Mouse (Mus musculus) CD4-positive helper T cell, adult 2 months (primary cell): ENCODE measurements around the gene Akr1b7.
"Not testable (repeated sequence)": the region's sequence is repeated elsewhere in the genome, so short reads cannot be mapped to it uniquely, and the experiment has no call there.

Experiments
- DNase-seq: peaks from one replicate; pipeline ENCODE4 v3.0.0-alpha.2; 2012; ENCODE audit warnings: low read depth, missing footprints, low spot score

Akr1b7 gene

DNA sequence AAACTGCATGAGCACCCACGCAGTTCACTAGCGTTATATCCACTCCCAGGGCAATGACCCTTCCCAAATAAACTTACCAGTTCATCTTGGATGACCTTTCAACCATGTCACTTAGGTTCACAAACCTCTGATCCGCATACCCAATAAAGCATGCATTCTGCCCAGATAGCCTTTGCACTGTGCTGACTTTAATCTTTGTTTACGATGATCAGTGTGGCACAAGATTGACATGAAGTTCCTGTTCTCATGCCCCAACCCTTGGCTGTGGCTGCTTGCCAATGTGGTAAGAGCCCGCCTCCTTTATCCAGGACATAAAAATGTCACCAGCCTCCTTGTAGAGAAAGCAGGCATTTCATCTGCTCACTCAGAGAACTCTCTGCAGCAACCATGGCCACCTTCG lies at the start of gene Akr1b7:
Gene Akr1b7, plus strand, starts transcription at position 312 of the 400 bp plus-strand sequence.
- DNase-seq, result no peak

DNA sequence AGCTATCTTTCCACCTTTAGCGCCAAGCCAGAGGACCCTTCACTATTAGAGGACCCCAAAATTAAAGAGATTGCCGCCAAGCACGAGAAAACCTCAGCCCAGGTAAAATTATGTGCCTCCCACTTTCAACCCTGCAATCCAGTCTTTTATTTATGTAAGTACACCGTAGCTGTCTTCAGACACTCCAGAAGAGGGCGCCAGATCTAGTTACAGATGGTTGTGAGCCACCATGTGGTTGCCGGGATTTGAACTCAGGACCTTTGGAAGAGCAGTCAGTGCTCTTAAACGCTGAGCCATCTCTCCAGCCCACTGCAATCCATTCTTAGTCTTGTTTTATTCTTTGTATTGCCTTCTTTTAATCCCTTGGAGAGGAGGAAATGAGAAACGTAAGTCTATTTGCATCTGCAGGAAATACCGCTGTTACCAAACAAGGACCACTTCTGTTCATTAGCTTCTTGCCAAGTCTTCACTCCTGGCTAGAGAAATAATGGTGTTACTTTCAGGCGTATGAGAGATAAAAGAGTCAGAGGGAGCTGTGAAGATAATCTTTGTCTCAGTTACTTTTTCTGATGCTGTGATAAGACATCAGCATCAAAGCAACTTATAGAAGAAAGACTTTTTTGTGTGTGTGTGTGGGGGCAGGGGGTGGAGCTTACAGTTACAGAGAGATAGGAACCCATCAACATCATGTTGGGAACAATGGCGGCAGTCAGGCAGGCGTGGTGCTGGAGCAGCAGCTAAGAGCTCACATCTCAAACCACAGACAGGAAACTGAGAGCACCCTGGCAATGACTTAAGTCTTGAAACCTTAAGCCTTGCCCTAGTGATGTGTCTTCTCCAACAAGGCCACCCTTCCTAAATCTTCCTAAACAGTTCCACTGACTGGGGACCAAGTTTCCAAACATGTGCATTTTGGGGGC lies 47.7 kb upstream of the Akr1b7 start:
- peak; percentile 65 for DNase-seq

DNA sequence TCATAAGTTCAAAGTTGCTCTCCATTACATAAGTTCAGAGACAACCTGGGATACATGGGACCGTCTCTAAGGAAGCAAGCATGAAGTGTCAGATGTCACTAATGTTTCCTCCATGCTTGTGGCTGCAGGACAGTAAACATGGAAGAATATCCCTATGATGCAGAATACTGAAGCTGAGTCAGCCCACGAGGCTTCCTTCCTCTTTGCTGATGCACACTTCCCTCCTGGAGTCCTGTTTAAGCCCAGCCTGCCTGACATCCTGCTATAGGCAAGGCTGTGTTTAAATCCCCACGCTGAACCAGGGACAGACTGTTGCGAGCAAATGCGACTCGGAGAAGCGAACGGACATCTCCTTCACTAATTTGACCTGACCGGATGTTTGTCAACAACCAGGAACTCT lies 44.1 kb upstream of the Akr1b7 start:
- DNase-seq, result no peak

DNA sequence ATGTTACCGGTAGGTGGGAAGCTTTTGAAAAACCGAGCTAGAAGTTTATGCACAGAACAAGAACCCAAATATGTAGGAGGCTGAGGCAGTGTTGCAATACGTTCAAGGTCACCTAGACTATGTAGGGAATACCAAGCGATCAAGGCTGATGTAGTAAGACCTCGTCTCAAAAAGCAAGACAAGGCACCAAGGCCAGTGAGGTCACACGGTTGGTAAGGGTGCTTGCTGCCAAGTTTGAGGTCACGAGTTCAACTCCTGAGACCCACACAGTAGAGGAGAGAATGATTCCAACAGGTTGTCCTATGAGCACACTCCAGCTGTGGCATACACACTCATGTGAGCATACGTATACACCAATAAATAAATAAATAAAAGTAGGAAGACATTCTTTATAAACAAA lies 42.1 kb upstream of the Akr1b7 start:
- DNase-seq, result no peak

DNA sequence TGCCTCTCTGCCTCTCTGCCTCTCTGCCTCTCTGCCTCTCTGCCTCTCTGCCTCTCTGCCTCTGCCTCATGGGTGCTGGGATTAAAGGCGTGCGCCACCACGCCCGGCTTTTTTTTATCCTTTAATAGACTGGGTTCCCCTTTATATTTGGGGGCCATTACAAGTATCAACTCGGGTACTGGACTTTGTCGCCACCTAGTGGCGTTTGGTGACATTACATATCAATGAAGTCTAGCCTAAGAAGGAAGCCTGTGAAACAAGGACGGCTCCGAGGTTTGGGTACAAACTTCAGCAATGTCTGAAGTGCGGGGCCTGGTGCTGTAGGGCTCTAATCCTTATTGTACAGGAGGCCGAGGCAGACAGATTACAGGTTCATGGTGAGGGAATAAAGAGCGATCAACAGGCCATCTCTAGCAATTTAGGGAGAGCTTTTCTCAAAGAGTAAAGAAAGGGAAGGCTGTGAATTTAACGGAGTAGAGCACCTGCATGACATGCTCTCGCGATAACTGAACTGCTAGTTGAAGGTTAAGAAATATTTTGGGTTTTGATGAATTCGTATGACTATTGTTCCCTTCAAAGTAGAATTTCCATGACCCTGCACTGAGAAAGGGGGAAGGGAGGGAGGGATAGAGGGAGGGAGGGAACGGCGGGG lies 40.3 kb upstream of the Akr1b7 start:
- DNase-seq, result peak; percentile 84

DNA sequence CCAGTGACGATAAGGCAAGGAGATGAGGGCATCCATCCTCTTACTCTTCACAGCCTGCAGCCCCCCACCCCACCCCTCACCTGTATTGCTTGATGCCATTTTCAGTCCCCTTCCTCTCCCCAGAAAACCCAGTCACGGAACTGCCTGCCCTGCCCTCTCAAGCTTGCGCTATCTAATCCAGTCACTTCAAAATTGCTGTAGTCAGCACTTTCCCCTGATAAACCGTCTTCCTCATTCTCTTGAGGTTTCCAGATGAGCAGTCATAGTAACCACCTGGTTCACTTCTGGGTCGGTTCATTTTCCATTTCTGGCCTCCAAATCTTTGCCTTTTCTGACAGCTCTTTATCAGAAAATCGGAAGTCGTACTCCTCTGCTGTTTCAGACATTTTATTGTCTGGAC lies 38.3 kb upstream of the Akr1b7 start:
- peak; percentile 21 for DNase-seq

DNA sequence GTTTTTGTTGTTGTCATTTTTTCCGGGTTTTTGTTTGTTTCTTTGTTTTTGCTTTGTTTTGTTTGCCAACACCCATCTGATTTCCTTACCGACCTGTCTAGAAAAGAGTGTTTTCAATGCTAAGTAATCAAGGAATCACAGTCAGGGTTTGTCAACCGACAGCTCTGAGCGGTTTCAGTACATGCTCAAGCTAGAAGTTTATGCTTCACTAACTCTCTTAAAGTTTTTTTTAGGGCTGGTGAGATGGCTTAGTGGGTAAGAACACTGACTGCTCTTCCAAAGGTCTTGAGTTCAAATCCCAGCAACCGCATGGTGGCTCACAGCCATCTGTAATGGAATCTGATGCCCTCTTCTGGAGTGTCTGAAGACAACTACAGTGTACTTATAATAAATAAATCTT lies 36.2 kb upstream of the Akr1b7 start:
- not testable (repeated sequence) for DNase-seq

DNA sequence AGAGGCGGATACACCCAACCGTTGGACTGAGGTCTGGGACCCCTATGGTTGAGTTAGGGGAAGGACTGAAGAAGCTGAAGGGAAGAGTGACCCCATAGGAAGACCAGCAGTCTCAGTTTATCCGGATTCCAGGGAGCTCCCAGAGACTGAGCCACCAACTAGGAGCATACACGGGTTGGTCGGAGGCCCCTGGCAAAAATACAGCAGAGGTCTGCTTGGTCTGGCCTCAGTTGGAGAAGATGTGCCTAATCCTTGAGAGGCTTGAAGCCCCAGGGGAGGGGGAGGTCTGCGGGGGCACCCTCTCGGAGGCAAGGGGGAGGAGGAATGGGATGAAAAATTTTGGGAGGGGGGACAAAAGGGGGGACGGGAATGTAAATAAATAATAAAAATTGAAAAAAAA lies 28.7 kb upstream of the Akr1b7 start:
- DNase-seq, result no peak

DNA sequence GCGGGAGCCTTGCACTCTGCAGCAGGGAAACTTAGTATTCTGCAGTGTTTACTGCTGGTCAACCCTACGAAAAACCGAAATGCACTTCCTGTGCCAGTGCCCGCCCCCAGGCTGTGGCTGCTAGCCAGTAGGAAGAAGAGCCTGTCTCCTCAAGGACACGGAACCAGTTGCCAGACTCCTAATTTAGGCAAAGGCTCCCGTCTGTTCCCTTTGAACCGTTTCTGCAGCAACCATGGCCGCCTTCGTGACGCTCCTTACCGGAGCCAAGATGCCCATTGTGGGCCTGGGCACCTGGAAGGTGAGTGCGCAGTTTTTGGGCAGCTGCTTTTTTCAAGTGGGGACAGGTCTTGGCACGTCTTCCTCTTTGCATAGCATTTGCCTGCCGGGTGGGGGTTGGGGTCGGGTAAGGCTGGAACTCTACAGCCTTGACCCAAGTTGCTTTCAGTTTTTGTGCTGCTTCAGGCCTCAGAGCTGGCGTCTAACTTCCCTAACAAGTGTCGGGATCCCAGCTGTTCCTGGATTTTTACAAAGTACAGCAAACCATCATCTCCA lies 27.9 kb upstream of the Akr1b7 start, which contains the start of gene Akr1b10:
Gene Akr1b10, plus strand, starts transcription at position 109 of the 552 bp plus-strand sequence.
- peak; percentile 69 for DNase-seq

DNA sequence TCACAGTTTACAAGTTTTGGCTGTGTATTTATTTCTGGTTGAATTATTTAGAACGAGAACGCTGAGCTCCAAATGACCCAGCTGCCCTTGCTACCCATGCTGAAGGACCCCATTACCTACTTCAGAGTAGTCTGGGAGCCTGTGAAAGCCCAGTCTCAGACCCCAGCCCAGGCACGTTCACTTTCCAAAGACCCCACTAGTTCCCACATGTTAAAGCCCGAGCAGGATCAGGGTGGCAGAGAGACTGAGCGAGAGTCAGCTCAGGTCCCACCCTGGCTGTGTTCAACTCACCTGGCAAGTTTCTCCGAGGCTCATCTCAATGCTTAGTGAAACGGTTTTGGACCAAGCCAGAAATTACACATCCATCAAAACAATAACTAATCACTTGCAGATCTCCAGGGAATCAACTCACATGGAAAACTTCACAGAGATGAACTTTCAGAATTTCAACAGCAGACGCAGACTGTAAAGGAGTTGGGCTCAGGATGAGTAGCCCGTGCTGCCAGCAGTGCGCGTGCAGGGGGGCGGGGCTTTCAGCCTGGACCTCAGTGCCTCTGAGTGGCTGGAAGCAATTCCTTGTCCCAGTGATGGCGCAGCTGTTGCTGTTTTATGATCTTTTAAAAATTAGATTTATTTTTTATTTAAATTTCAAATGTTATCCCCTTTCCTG lies 27.3 kb upstream of the Akr1b7 start:
- DNase-seq, result peak; percentile 23

DNA sequence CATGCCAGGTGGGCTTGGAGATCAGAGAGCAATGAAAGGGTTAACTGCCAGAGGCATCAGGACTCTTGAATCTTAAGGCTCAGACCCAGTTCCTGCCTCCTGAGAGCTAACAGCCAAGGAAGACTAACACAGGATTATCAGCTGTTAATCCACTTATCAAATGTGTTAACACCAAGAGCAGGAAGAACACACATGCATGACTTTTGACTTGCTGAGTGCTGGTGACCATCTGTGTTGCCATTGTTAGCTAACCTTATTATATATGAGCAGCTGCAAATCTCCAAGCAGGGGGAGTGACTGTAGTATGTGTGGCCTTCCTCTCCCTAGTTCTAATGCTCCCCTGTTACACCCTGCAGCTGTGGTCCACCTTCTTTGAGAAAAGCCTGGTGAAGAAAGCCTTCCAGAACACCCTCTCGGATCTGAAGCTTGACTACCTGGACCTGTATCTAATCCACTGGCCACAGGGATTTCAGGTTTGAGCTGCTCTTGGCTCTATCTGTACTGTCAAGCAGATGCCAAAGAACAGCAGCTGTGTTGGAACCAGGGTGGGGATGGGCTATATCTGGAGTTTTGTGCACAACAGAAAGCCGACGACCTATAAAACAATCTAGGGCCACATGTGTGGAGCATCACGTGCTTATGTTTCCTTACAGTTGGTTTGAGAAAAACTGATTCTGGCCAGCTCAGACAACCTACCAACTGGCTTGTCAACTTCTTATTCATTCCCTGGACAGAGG lies 23.5 kb upstream of the Akr1b7 start:
- DNase-seq, result no peak

DNA sequence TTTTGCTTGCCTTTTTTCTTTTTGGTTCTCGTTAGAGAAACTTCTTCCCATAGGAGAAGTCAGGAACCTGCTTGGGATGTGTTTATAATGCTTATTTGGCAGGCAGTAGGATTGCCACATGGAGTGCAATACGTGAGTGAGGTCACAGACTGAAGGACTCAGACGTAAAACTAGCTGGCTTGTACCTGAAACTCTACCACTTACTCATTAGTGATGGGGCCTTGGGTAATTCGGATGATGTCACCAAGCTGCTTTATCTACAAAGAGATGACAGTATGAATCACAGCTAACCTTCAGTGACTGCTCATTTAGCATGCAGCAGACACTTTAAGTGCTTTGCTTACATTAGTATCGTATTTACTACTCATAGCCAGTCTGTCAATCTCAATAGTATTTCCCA lies 16.2 kb upstream of the Akr1b7 start:
- no peak for DNase-seq

DNA sequence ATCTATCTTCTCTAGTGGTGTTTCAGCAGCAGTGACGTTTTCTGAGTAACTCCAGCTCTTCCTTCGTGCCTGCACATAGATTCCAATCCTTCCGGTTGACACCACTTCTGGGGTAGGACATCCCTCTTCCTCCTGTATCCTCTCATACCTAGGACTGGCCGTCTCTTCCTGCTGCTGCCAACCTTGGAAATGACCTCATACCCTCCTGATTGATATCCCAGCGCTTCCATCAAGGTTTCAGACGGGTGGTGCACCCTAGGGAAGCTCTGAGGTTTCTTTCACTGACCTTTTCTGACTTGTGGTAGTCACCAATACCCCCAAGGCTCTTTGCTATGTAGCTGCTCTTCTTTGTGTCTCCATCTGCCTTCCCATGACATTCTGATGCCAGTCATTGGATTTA lies 13.7 kb upstream of the Akr1b7 start:
- no peak for DNase-seq

DNA sequence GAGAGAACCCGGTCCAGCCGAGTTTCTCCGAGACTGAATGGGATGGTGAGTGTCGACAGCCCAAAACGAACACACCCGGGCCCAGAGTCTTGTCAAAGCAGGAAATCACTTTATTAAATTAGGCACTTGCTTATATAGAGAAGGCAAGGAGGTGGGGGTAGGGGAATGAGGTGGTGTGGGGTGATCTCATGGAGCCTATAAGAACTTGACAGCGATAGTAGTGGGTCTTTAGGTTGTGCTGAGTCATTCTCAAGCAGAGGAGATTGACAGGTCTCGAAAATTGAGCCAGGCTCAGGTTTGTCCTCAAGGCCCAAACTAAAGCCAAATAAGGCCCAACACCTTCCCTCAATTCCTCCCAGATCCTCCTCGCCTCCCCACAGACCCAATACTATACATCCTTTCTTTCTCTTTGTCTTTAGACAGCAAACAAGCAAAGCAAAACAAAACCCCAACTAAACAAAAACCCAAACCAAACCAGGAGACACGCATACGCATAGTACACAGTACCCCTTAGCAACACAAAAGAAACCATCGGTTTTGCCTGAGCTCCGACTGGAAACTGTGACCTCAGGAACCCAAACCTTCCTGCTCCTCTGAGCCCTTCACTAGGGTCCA lies 12.4 kb upstream of the Akr1b7 start:
- no peak for DNase-seq

DNA sequence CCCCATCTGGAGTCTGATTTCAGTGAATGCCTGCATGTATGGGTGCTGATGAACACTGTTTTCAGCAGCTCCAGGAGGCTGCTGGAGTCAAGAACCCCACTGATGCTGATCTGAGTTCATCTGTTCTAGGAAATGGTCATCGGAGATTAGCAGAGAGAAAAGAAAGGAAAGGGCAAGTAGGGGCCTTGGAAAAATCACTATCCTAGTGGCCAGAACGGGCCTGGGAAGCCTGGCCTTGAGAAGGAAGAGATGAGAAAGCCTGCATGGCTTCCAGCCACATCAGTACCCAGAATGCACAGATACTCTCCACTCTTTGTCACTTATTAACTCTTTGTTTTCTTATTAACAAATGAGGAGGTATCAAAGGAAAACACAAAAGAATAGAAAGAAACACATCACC lies 11.4 kb upstream of the Akr1b7 start:
- DNase-seq, result no peak

DNA sequence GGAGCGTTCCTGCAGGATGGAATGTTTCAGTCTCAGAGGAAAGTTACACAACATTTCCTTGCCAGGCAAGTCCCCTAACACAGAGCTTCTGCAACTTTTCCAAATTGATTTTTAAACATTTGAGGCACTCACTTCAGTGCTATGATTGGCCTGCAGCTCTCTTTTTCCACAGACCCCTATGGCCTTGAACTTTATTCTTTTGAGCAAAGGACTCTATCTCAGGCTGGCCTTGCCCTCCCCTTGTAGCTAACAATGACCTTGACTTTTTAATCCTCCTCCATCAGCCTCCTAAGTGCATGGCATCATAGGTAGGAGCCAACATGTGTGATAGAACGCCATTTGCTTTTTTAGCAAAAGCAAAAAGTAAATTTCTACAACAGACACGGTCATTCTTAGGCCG lies 5.4 kb upstream of the Akr1b7 start:
- no peak for DNase-seq

DNA sequence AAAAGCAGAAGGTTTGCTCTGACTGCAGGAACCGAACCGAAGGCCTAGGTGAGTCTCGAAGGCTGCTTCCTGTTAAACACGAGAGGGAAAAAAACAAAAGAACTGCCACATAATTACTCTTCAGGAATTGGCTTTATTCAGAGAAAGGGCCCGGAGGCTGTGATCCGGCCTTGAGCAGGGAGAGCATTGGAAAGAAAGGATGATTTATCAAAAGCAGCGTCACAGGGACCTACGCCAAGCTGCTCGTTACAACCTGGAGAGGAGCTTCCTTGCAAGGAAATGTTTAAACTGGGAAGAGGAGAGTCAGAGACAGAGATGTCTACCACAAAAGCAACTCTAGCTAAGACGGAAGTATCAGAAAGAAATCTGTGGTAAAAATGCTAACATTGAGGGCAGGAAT lies 4.7 kb upstream of the Akr1b7 start:
- DNase-seq, result no peak

DNA sequence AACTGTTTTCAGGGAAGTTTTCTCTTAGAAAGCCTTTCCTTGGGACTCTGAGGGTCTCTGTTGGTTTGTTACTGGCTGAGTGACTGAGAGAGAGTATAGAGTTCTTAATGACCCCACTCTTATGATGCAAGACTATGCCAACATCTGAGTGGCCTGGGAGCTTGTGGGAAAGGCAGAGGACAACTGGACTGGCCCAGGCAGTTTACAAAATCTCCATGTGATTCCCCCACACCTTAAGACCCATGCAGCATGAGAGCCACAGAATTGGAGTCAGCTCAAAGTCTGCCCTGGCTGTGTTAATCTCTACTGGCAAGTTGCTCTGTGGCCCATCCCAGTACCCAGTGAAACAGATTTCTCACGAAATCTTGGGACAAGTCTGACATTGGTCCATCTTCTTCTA lies 554 bp downstream of the Akr1b7 start:
- DNase-seq, result no peak

DNA sequence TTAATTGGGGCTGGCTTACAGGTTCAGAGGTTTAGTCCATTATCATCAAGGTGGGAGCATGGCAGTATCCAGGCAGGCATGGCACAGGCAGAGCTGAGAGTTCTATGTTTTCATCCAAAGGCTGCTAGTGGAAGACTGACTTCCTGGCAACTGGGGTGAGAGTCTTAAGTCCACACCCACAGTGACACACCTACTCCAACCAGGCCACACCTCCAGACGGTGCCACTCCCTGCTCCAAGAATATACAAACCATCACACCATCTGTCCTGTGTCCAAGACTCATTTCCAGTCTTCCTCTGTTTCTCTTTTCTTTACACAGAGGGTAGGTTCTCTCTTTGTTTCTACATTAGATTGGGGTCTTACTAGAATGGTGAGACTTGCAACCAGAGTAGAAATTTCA lies 1.3 kb downstream of the Akr1b7 start:
- DNase-seq, result not testable (repeated sequence)

DNA sequence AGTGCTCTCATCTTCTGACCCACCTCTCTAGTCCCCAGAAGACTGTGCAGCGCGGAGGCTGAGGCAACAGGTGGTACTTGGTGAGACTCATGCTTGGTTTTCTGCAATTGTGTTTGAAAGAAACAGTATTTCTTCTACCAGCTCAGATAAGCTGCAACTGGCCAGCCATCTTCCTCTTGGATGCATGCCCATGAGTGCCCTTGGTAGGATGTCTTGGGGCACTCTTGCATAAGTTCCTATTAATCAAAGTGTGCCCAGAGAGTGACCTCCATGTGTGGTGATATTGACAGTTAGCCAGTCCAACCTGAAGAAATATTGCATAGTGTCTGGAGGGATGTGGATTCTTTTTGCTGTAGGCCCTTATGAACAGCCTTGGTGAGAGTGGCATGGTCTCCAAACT lies 4.4 kb downstream of the Akr1b7 start:
- DNase-seq, result no peak

DNA sequence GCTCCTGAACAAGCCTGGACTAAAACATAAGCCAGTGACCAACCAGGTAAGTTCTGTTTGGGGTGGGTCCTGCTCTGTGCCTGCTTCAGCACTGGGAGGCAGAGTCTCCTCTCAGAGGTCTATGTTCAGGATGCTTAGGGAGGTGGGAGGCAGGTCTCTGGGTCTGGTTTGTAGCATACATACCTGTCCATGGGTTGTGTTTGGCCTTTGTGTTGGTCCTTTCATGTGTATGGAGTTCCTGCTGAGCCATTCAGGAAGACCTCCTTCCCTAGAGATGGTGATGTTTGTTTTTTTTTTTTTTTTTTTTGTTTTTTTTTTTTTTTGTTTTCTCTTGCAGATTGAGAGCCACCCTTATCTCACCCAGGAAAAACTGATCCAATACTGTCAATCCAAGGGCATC lies 6.9 kb downstream of the Akr1b7 start:
- no peak for DNase-seq
